Mouse (Mus musculus): ENCODE results near the gene Pja2.

- TF ChIP-seq MAFK (IDR thresholded peaks at IDR 0.05; ENCODE audit: insufficient read depth, low read depth, low read length) (no peak), HCFC1 (IDR thresholded peaks at IDR 0.05; ENCODE audit: borderline replicate concordance, insufficient read depth, low read length) (no peak)
Observed at GRCm38 (mm10) chr17:64242310-64242859, 89.3 kb downstream of the Pja2 start.

Data from ES-E14 (cell line).